Mouse (Mus musculus): ENCODE data around the gene Clec2d. TPM values are rescaled to one million over a fixed set of nuclear protein-coding genes. Genes with fewer than 3 reads are reported as not detected.
A peak's percentile ranks its signal among the peaks of the same experiment; 100 is the strongest.

Clec2d gene
- polyA plus RNA-seq, 1 experiment from 2014 or later = 0.43 TPM

- WGBS = 81% methylated on average over 2 of the region's 2 CpGs
- Histone ChIP-seq H3K27ac (ENCODE audit: low read depth) (peak overlapping the region; percentile 24; the same call in 1 of the 2 replicates), H3K9me3 (ENCODE audit: control insufficient read depth, low read length) (no peaks in the 10 kb centered on the region), H3K4me2 (ENCODE audit: low read length) (no peak overlapping the region), H3K36me3 (ENCODE audit: control insufficient read depth, insufficient read depth, low read length) (no peaks in the 10 kb centered on the region), H3K4me3 (ENCODE audit: low read depth, low read length) (no peak overlapping the region), H3K4me1 (replicated peaks; ENCODE audit: control insufficient read depth, insufficient read depth, low read length) (no peaks in the 10 kb centered on the region), H3K27me3 (replicated peaks; ENCODE audit: control insufficient read depth, insufficient read depth, low read length) (no peaks in the 10 kb centered on the region), H3K9ac (ENCODE audit: low read length) (no peak overlapping the region)
- ATAC-seq (replicated peaks; ENCODE audit: low FRiP score, low TSS enrichment, low read depth) (no peak), DNase-seq (ENCODE audit: low spot score) (no peak)
Observed at GRCm38 (mm10) chr6:129214263-129214662, 33.8 kb downstream of the Clec2d start.

- WGBS = 79% methylated on average over 2 of the region's 2 CpGs
Observed at GRCm38 (mm10) chr6:129215053-129215452, 34.6 kb downstream of the Clec2d start.

GRCm38 (mm10) chr6:129215886-129216637 is 35.6 kb downstream of the Clec2d start:
- WGBS = 78% methylated on average over 7 of the region's 7 CpGs
- no peak overlapping the region for H3K4me3 ChIP-seq (ENCODE audit: low read depth, low read length)
- no peak for DNase-seq (ENCODE audit: low spot score)

More at GRCm38 (mm10) chr6:129215053-129215452, 34.6 kb downstream of the Clec2d start:
- Histone ChIP-seq H3K27ac (ENCODE audit: low read depth) (no peak overlapping the region), H3K9me3 (ENCODE audit: control insufficient read depth, low read length) (no peaks in the 10 kb centered on the region), H3K36me3 (ENCODE audit: control insufficient read depth, insufficient read depth, low read length) (no peaks in the 10 kb centered on the region), H3K4me3 (ENCODE audit: low read depth, low read length) (no peak overlapping the region), H3K4me1 (replicated peaks; ENCODE audit: control insufficient read depth, insufficient read depth, low read length) (no peaks in the 10 kb centered on the region), H3K27me3 (replicated peaks; ENCODE audit: control insufficient read depth, insufficient read depth, low read length) (no peaks in the 10 kb centered on the region), H3K9ac (ENCODE audit: low read length) (no peak overlapping the region), H3K4me2 (ENCODE audit: low read length) (no peak overlapping the region)
- ATAC-seq (replicated peaks; ENCODE audit: low FRiP score, low TSS enrichment, low read depth) (no peak), DNase-seq (ENCODE audit: low spot score) (no peak)

GRCm38 (mm10) chr6:129216721-129217230 is 36.4 kb downstream of the Clec2d start:
- Histone ChIP-seq H3K9me3 (ENCODE audit: control insufficient read depth, low read length) (no peaks in the 10 kb centered on the region), H3K27me3 (replicated peaks; ENCODE audit: control insufficient read depth, insufficient read depth, low read length) (no peaks in the 10 kb centered on the region), H3K9ac (ENCODE audit: low read length) (no peak overlapping the region), H3K36me3 (ENCODE audit: control insufficient read depth, insufficient read depth, low read length) (no peaks in the 10 kb centered on the region), H3K4me2 (ENCODE audit: low read length) (no peak overlapping the region), H3K4me1 (replicated peaks; ENCODE audit: control insufficient read depth, insufficient read depth, low read length) (no peaks in the 10 kb centered on the region), H3K27ac (ENCODE audit: low read depth) (no peak overlapping the region), H3K4me3 (ENCODE audit: low read depth, low read length) (no peak overlapping the region)
- no peak for DNase-seq (ENCODE audit: low spot score)
- no peak for ATAC-seq (replicated peaks; ENCODE audit: low FRiP score, low TSS enrichment, low read depth)
- 80% methylated on average over 3 of the region's 3 CpGs for WGBS

More at GRCm38 (mm10) chr6:129215886-129216637, 35.6 kb downstream of the Clec2d start:
- Histone ChIP-seq H3K9me3 (ENCODE audit: control insufficient read depth, low read length) (no peaks in the 10 kb centered on the region), H3K4me2 (ENCODE audit: low read length) (no peak overlapping the region), H3K9ac (ENCODE audit: low read length) (no peak overlapping the region), H3K27me3 (replicated peaks; ENCODE audit: control insufficient read depth, insufficient read depth, low read length) (no peaks in the 10 kb centered on the region), H3K27ac (ENCODE audit: low read depth) (no peak overlapping the region), H3K36me3 (ENCODE audit: control insufficient read depth, insufficient read depth, low read length) (no peaks in the 10 kb centered on the region), H3K4me1 (replicated peaks; ENCODE audit: control insufficient read depth, insufficient read depth, low read length) (no peaks in the 10 kb centered on the region)
- ATAC-seq (replicated peaks; ENCODE audit: low FRiP score, low TSS enrichment, low read depth) = no peak

- Histone ChIP-seq H3K9me3 (ENCODE audit: control insufficient read depth, low read length) (no peaks in the 10 kb centered on the region), H3K4me3 (ENCODE audit: low read depth, low read length) (no peak overlapping the region), H3K36me3 (ENCODE audit: control insufficient read depth, insufficient read depth, low read length) (no peaks in the 10 kb centered on the region), H3K4me1 (replicated peaks; ENCODE audit: control insufficient read depth, insufficient read depth, low read length) (no peaks in the 10 kb centered on the region), H3K27ac (ENCODE audit: low read depth) (no peak overlapping the region), H3K9ac (ENCODE audit: low read length) (no peak overlapping the region), H3K4me2 (ENCODE audit: low read length) (no peak overlapping the region), H3K27me3 (replicated peaks; ENCODE audit: control insufficient read depth, insufficient read depth, low read length) (no peaks in the 10 kb centered on the region)
- DNase-seq (ENCODE audit: low spot score) = no peak
- ATAC-seq (replicated peaks; ENCODE audit: low FRiP score, low TSS enrichment, low read depth) = no peak
- WGBS = 84% methylated on average over 5 of the region's 5 CpGs
Observed at GRCm38 (mm10) chr6:129218191-129218696, 37.8 kb downstream of the Clec2d start.

GRCm38 (mm10) chr6:129219897-129220517 is 39.6 kb downstream of the Clec2d start:
- no peaks in the 10 kb centered on the region for H3K27me3 ChIP-seq (replicated peaks; ENCODE audit: control insufficient read depth, insufficient read depth, low read length)
- 53% methylated on average over 3 of the region's 3 CpGs for WGBS
- H3K4me2 ChIP-seq (ENCODE audit: low read length) = no peak overlapping the region
- H3K27ac ChIP-seq (ENCODE audit: low read depth) = no peak overlapping the region
- no peak for ATAC-seq (replicated peaks; ENCODE audit: low FRiP score, low TSS enrichment, low read depth)
- no peaks in the 10 kb centered on the region for H3K4me1 ChIP-seq (replicated peaks; ENCODE audit: control insufficient read depth, insufficient read depth, low read length)
- no peaks in the 10 kb centered on the region for H3K9me3 ChIP-seq (ENCODE audit: control insufficient read depth, low read length)
- no peaks in the 10 kb centered on the region for H3K36me3 ChIP-seq (ENCODE audit: control insufficient read depth, insufficient read depth, low read length)
- H3K4me3 ChIP-seq (ENCODE audit: low read depth, low read length) = no peak overlapping the region
- DNase-seq (ENCODE audit: low spot score) = no peak
- no peak overlapping the region for H3K9ac ChIP-seq (ENCODE audit: low read length)

GRCm38 (mm10) chr6:129221053-129221452 is 40.6 kb downstream of the Clec2d start:
- no peaks in the 10 kb centered on the region for H3K27me3 ChIP-seq (replicated peaks; ENCODE audit: control insufficient read depth, insufficient read depth, low read length)
- no peak overlapping the region for H3K9ac ChIP-seq (ENCODE audit: low read length)
- WGBS = 88% methylated on average over 1 of the region's 1 CpGs
- H3K4me2 ChIP-seq (ENCODE audit: low read length) = no peak overlapping the region
- no peaks in the 10 kb centered on the region for H3K36me3 ChIP-seq (ENCODE audit: control insufficient read depth, insufficient read depth, low read length)
- H3K4me3 ChIP-seq (ENCODE audit: low read depth, low read length) = no peak overlapping the region
- no peaks in the 10 kb centered on the region for H3K9me3 ChIP-seq (ENCODE audit: control insufficient read depth, low read length)
- H3K27ac ChIP-seq (ENCODE audit: low read depth) = no peak overlapping the region
- H3K4me1 ChIP-seq (replicated peaks; ENCODE audit: control insufficient read depth, insufficient read depth, low read length) = no peaks in the 10 kb centered on the region
- DNase-seq (ENCODE audit: low spot score) (no peak), ATAC-seq (replicated peaks; ENCODE audit: low FRiP score, low TSS enrichment, low read depth) (no peak)

- ATAC-seq (replicated peaks; ENCODE audit: low FRiP score, low TSS enrichment, low read depth) (no peak), DNase-seq (ENCODE audit: low spot score) (no peak)
Observed at GRCm38 (mm10) chr6:129222188-129222800, 41.9 kb downstream of the Clec2d start.

More at GRCm38 (mm10) chr6:129222188-129222800, 41.9 kb downstream of the Clec2d start:
- Histone ChIP-seq H3K9me3 (ENCODE audit: control insufficient read depth, low read length) (no peaks in the 10 kb centered on the region), H3K9ac (ENCODE audit: low read length) (no peak overlapping the region), H3K4me1 (replicated peaks; ENCODE audit: control insufficient read depth, insufficient read depth, low read length) (no peaks in the 10 kb centered on the region), H3K4me3 (ENCODE audit: low read depth, low read length) (no peak overlapping the region), H3K4me2 (ENCODE audit: low read length) (no peak overlapping the region), H3K36me3 (ENCODE audit: control insufficient read depth, insufficient read depth, low read length) (no peaks in the 10 kb centered on the region), H3K27me3 (replicated peaks; ENCODE audit: control insufficient read depth, insufficient read depth, low read length) (no peaks in the 10 kb centered on the region), H3K27ac (ENCODE audit: low read depth) (no peak overlapping the region)
- 64% methylated on average over 3 of the region's 3 CpGs for WGBS

Measured in intestine, embryonic 14.5 days (tissue).